Comparison of ENCODE assay signal across 8 mouse cellular contexts in genomic region chr3:95650276-95651032, GRCm38 (mm10). TPM values are rescaled to one million over a fixed set of nuclear protein-coding genes. Genes with fewer than 3 reads are reported as not detected.
DNase-seq lines count a peak whose midpoint lies in the region; ATAC-seq and TF ChIP-seq lines count a peak whose summit lies in the region.

No protein-coding gene starts in this region.

- no peak for TF ChIP-seq POLR2A in bone marrow macrophage, adult 2 months (IDR thresholded peaks at IDR 0.05; ENCODE audit: borderline replicate concordance, low read depth, low read length)

- ATAC-seq in erythroid progenitor cell, adult 5-6 weeks (replicated peaks; ENCODE audit: low FRiP score, poor library complexity, severe bottlenecking), result no peak
- ATAC-seq in midbrain, embryonic 13.5 days, result no peak

- H3K9ac ChIP-seq in midbrain, embryonic 13.5 days (replicated peaks), result no peak overlapping the region

- H3K27me3 ChIP-seq in midbrain, embryonic 13.5 days, result no peaks in the 10 kb centered on the region

- WGBS in midbrain, embryonic 13.5 days, result 83% methylated on average over 6 of the region's 6 CpGs

- no peaks in the 10 kb centered on the region for H3K36me3 ChIP-seq in midbrain, embryonic 13.5 days

- intact Hi-C loops in left cerebral cortex, adult 2 months (cut with DNase I), result no loop called here

- no peaks in the 10 kb centered on the region for H3K9me3 ChIP-seq in midbrain, embryonic 13.5 days

- peaks cover 77% of the 10 kb centered on the region for H3K4me1 ChIP-seq in bone marrow macrophage, adult 2 months (ENCODE audit: control insufficient read depth, insufficient read depth, low read length)
- peaks cover 9% of the 10 kb centered on the region for H3K4me1 ChIP-seq in midbrain, embryonic 13.5 days (replicated peaks)

- no peak overlapping the region for H3K4me3 ChIP-seq in left cerebral cortex, adult 2 months
- peak overlapping the region; percentile 11 for H3K4me3 ChIP-seq in bone marrow macrophage, adult 2 months (ENCODE audit: insufficient read depth, low read length)
- no peak overlapping the region for H3K4me3 ChIP-seq in midbrain, embryonic 13.5 days (replicated peaks)

- peak overlapping the region; percentile 60 for H3K27ac ChIP-seq in left cerebral cortex, adult 2 months
- H3K27ac ChIP-seq in bone marrow macrophage, adult 2 months (ENCODE audit: insufficient read depth, low read depth, low read length), result peak overlapping the region; percentile 100
- no peak overlapping the region for H3K27ac ChIP-seq in midbrain, embryonic 13.5 days

- H3K4me2 ChIP-seq in midbrain, embryonic 13.5 days (replicated peaks), result no peak overlapping the region

- no peak for TF ChIP-seq CTCF in left cerebral cortex, adult 2 months (IDR thresholded peaks at IDR 0.05)
- no peak for TF ChIP-seq CTCF in bone marrow macrophage, adult 2 months (IDR thresholded peaks at IDR 0.05; ENCODE audit: low read depth, low read length)

- DNase-seq in left cerebral cortex, adult 2 months (ENCODE audit: extremely low spot score in 1 of 2, low spot score in 2 of 2), result no peak
- DNase-seq in left cerebral cortex, adult 11 months (ENCODE audit: low spot score), result no peak
- peak; percentile 62 for DNase-seq in heart, postnatal 4 days
- DNase-seq in lung, postnatal 36 days, result peak; percentile 88
- DNase-seq in frontal cortex, postnatal 36 days (ENCODE audit: low spot score in 2 of 2), result no peak

RNA-seq across cellular contexts. Expression of gene Mcl1, which starts 8.1 kb away (rescaled TPM):
- total RNA-seq in left cerebral cortex, adult 2 months (2021), result 10 to 100 TPM; 52.7 to 60.9 TPM
- 565 and 578 TPM in 2 replicates for polyA plus RNA-seq in bone marrow macrophage, adult 2 months (2012; ENCODE audit: insufficient read depth, insufficient read length, missing spikeins)
- 100 to 1,000 TPM; 112 to 115 TPM for total RNA-seq in heart, postnatal 4 days (2021)
- 161 and 212 TPM in 2 replicates for total RNA-seq in erythroid progenitor cell, adult 5-6 weeks (2015; ENCODE audit: low replicate concordance)
- total RNA-seq in erythroid progenitor cell, adult 5-6 weeks (2017; ENCODE audit: low replicate concordance), result 104 and 138 TPM in 2 replicates
- 46.9 and 56.3 TPM in 2 replicates for polyA plus RNA-seq in midbrain, embryonic 13.5 days (2015; fragmentation: Nextera tagmentation; extraction: Ambion mirVana)

RNA-seq across cellular contexts. Expression of gene Ensa, which starts 25.7 kb away (rescaled TPM):
- total RNA-seq in left cerebral cortex, adult 2 months (2021), result 100 to 1,000 TPM; 349 to 358 TPM
- polyA plus RNA-seq in bone marrow macrophage, adult 2 months (2012; ENCODE audit: insufficient read depth, insufficient read length, missing spikeins), result 99.2 and 115 TPM in 2 replicates
- 10 to 100 TPM; 49.2 to 50.5 TPM for total RNA-seq in heart, postnatal 4 days (2021)
- 65.4 and 75.3 TPM in 2 replicates for total RNA-seq in erythroid progenitor cell, adult 5-6 weeks (2015; ENCODE audit: low replicate concordance)
- total RNA-seq in erythroid progenitor cell, adult 5-6 weeks (2017; ENCODE audit: low replicate concordance), result 117 and 119 TPM in 2 replicates
- polyA plus RNA-seq in midbrain, embryonic 13.5 days (2015; fragmentation: Nextera tagmentation; extraction: Ambion mirVana), result 116 TPM in 2 replicates

RNA-seq across cellular contexts. Expression of gene Adamtsl4, which starts 37.3 kb away (rescaled TPM):
- total RNA-seq in left cerebral cortex, adult 2 months (2021), result 1 to 10 TPM; 6.8 to 7.7 TPM
- 2.4 and 2.6 TPM in 2 replicates for polyA plus RNA-seq in bone marrow macrophage, adult 2 months (2012; ENCODE audit: insufficient read depth, insufficient read length, missing spikeins)
- 10 to 100 TPM; 13.5 to 14.6 TPM for total RNA-seq in heart, postnatal 4 days (2021)
- 0.84 TPM in 1 of 2 replicates, not detected in the other for total RNA-seq in erythroid progenitor cell, adult 5-6 weeks (2015; ENCODE audit: low replicate concordance)
- total RNA-seq in erythroid progenitor cell, adult 5-6 weeks (2017; ENCODE audit: low replicate concordance), result 0.39 and 1.2 TPM in 2 replicates
- polyA plus RNA-seq in midbrain, embryonic 13.5 days (2015; fragmentation: Nextera tagmentation; extraction: Ambion mirVana), result 0.68 and 1.9 TPM in 2 replicates

Comparison
In these comparisons a context has a peak if more than half of its experiments do, and no peak if none do; other contexts are left out.
1. DNase-seq: peak in heart, postnatal 4 days (single experiment) and lung, postnatal 36 days (single experiment); none in left cerebral cortex, adult 2 months (0 of 2), left cerebral cortex, adult 11 months (single experiment) and frontal cortex, postnatal 36 days (0 of 2).